Mouse (Mus musculus): ENCODE data around the gene Olfr159.
A peak's percentile ranks its signal among the peaks of the same experiment; 100 is the strongest.
"Not testable (repeated sequence)": the region's sequence is repeated elsewhere in the genome, so short reads cannot be mapped to it uniquely, and the experiment has no call there.

Olfr159 gene

GRCm38 (mm10) chr4:43770909-43771308, at the start of gene Olfr159:
TSS of gene Olfr159 (minus strand) at chr4:43771009.
- DNase-seq: no peak

- no peak for DNase-seq
Observed at GRCm38 (mm10) chr4:43798936-43799335, 28.1 kb upstream of the Olfr159 start.

GRCm38 (mm10) chr4:43795844-43796243, 25.0 kb upstream of the Olfr159 start:
- DNase-seq: not testable (repeated sequence)

- no peak for DNase-seq
Observed at GRCm38 (mm10) chr4:43795296-43795695, 24.5 kb upstream of the Olfr159 start.

- DNase-seq: no peak
Observed at GRCm38 (mm10) chr4:43772304-43772703, 1.5 kb upstream of the Olfr159 start.

GRCm38 (mm10) chr4:43771626-43772025, 817 bp upstream of the Olfr159 start:
- no peak for DNase-seq

GRCm38 (mm10) chr4:43769374-43769773, 1.4 kb downstream of the Olfr159 start:
- DNase-seq: no peak

GRCm38 (mm10) chr4:43768341-43768740, 2.5 kb downstream of the Olfr159 start:
- no peak for DNase-seq

- peak; percentile 35 to 38 for DNase-seq
Observed at GRCm38 (mm10) chr4:43763410-43763809, 7.4 kb downstream of the Olfr159 start.

- no peak for DNase-seq
Observed at GRCm38 (mm10) chr4:43761336-43761735, 9.5 kb downstream of the Olfr159 start.

- DNase-seq: peak; percentile 18 to 20
Observed at GRCm38 (mm10) chr4:43760460-43760859, 10.3 kb downstream of the Olfr159 start.

GRCm38 (mm10) chr4:43759571-43760418, 11.0 kb downstream of the Olfr159 start:
- no peak for DNase-seq

GRCm38 (mm10) chr4:43757213-43757612, 13.6 kb downstream of the Olfr159 start:
- no peak for DNase-seq

- DNase-seq: no peak
Observed at GRCm38 (mm10) chr4:43745187-43745586, 25.6 kb downstream of the Olfr159 start.

- DNase-seq: no peak
Observed at GRCm38 (mm10) chr4:43743099-43743498, 27.7 kb downstream of the Olfr159 start.

- no peak for DNase-seq
Observed at GRCm38 (mm10) chr4:43742637-43743036, 28.2 kb downstream of the Olfr159 start.

GRCm38 (mm10) chr4:43741526-43741925, 29.3 kb downstream of the Olfr159 start:
- DNase-seq: no peak

- DNase-seq: no peak
Observed at GRCm38 (mm10) chr4:43738989-43739674, 31.7 kb downstream of the Olfr159 start.

- DNase-seq: no peak
Observed at GRCm38 (mm10) chr4:43737144-43737543, 33.7 kb downstream of the Olfr159 start.

- DNase-seq: no peak
Observed at GRCm38 (mm10) chr4:43733186-43733585, 37.6 kb downstream of the Olfr159 start.

GRCm38 (mm10) chr4:43732171-43732570, 38.6 kb downstream of the Olfr159 start:
- DNase-seq: no peak

GRCm38 (mm10) chr4:43730750-43731297, 40.0 kb downstream of the Olfr159 start:
- DNase-seq: no peak

GRCm38 (mm10) chr4:43729794-43730550, 40.8 kb downstream of the Olfr159 start, which contains the start of gene Spaar:
TSS of gene Spaar (plus strand) at chr4:43730034.
- no peak for DNase-seq
